17 mouse cellular contexts compared by ENCODE assay signal in genomic region chr5:63964576-63964975, GRCm38 (mm10). TPM values are rescaled to one million over a fixed set of nuclear protein-coding genes. Genes with fewer than 3 reads are reported as not detected.
DNase-seq lines count a peak whose midpoint lies in the region; ATAC-seq and TF ChIP-seq lines count a peak whose summit lies in the region.
"Had no signal": no experiment of that assay in that cellular context is flagged by ENCODE, and none has a peak within 500 bp of the region (broad histone marks: within the 10 kb centered on the region; RNA-seq: fewer than 3 reads in every experiment).

No protein-coding gene starts in this region.

- H3K4me1 ChIP-seq in liver, adult 2 months (ENCODE audit: control insufficient read depth, insufficient read depth, low read length): peaks cover 24% of the 10 kb centered on the region
- peaks cover 11% of the 10 kb centered on the region for H3K4me1 ChIP-seq in midbrain, embryonic 15.5 days

- H3K4me3 ChIP-seq in liver, adult 2 months (ENCODE audit: insufficient read depth, low read depth, low read length): no peak overlapping the region
- no peak overlapping the region for H3K4me3 ChIP-seq in midbrain, embryonic 15.5 days
- H3K4me3 ChIP-seq: forebrain, embryonic 13.5 days; hindbrain, embryonic 12.5 days; myocyte had no signal

- no peaks in the 10 kb centered on the region; the same call in 1 of the 2 replicates for H3K36me3 ChIP-seq in liver, adult 2 months (ENCODE audit: control insufficient read depth, insufficient read depth, low read length)
- H3K36me3 ChIP-seq in midbrain, embryonic 15.5 days (replicated peaks): no peaks in the 10 kb centered on the region
- H3K36me3 ChIP-seq: hindbrain, embryonic 12.5 days had no signal

- H3K79me2 ChIP-seq in liver, adult 2 months (ENCODE audit: control insufficient read depth, insufficient read depth, low read length): peaks cover 22% of the 10 kb centered on the region; the same call in 1 of the 2 replicates

- no peak for TF ChIP-seq POLR2A in liver, adult 2 months (IDR thresholded peaks at IDR 0.05; ENCODE audit: extremely low read depth, insufficient read depth, low read length)

- H3K4me2 ChIP-seq in midbrain, embryonic 15.5 days: no peak overlapping the region
- H3K4me2 ChIP-seq: forebrain, embryonic 13.5 days; hindbrain, embryonic 12.5 days had no signal

- no peak for ATAC-seq in midbrain, embryonic 15.5 days (replicated peaks)
- ATAC-seq: forebrain, embryonic 13.5 days; midbrain, embryonic 16.5 days had no signal

- no peaks in the 10 kb centered on the region for H3K27me3 ChIP-seq in liver, adult 2 months (ENCODE audit: control insufficient read depth, insufficient read depth, low read length)
- H3K27me3 ChIP-seq in midbrain, embryonic 15.5 days (replicated peaks): no peaks in the 10 kb centered on the region
- H3K27me3 ChIP-seq: forebrain, embryonic 13.5 days had no signal

- 17% methylated on average over 8 of the region's 8 CpGs for WGBS in liver, adult 2 months
- 68% methylated on average over 8 of the region's 8 CpGs for WGBS in midbrain, embryonic 15.5 days

- H3K27ac ChIP-seq in liver, adult 2 months (replicated peaks; ENCODE audit: insufficient read depth, low read depth, low read length): peak overlapping the region; percentile 51
- H3K27ac ChIP-seq in midbrain, embryonic 15.5 days: no peak overlapping the region
- H3K27ac ChIP-seq: forebrain, embryonic 13.5 days; hindbrain, embryonic 12.5 days had no signal

- no peaks in the 10 kb centered on the region for H3K9me3 ChIP-seq in midbrain, embryonic 15.5 days
- H3K9me3 ChIP-seq: forebrain, embryonic 13.5 days; hindbrain, embryonic 12.5 days had no signal

- peak; percentile 27 for DNase-seq in kidney, adult 18-20 months
- no peak for DNase-seq in kidney, adult 8-10 months
- peak; percentile 75 for DNase-seq in liver, adult 2 months (ENCODE audit: extremely low read depth, low read depth, low spot score)
- DNase-seq in liver (no peak), ZHBTc4 (ENCODE audit: low read depth, low spot score) (peak; percentile 42)
- peak; percentile 78 for DNase-seq in yolk sac, embryonic 10.5 days (ENCODE audit: low spot score)
- DNase-seq: adrenal gland, postnatal 14 days; cerebellum, adult 9-10 months; gastrocnemius, postnatal 36 days; layer of hippocampus, adult 9-11 months; lung, postnatal 4 days; thymus, postnatal 36 days had no signal

- TF ChIP-seq CTCF in liver, adult 2 months (IDR thresholded peaks at IDR 0.05; ENCODE audit: low read depth, low read length): no peak

- H3K9ac ChIP-seq in liver, adult 2 months (ENCODE audit: low read depth, low read length): no peak overlapping the region
- H3K9ac ChIP-seq in midbrain, embryonic 15.5 days: no peak overlapping the region
- H3K9ac ChIP-seq: forebrain, embryonic 13.5 days; hindbrain, embryonic 12.5 days had no signal

RNA-seq across cellular contexts. Expression of gene Rell1, which starts 4.1 kb away (rescaled TPM):
- total RNA-seq in liver, adult 2 months (2014; rRNA removed): 8.4 and 10.3 TPM in 2 replicates
- 4.6 and 5.7 TPM in 2 replicates for polyA plus RNA-seq in liver, adult 2 months (2012; rRNA removed)
- polyA plus RNA-seq in midbrain, embryonic 15.5 days (2015; fragmentation: Nextera tagmentation; extraction: Ambion mirVana): 8.9 and 9.0 TPM in 2 replicates

Comparison
In these comparisons a context has a peak if more than half of its experiments do, and no peak if none do; other contexts are left out.
1. DNase-seq: peak in kidney, adult 18-20 months (single experiment), liver, adult 2 months (single experiment), ZHBTc4 (single experiment) and yolk sac, embryonic 10.5 days (single experiment); none in kidney, adult 8-10 months (0 of 2) and liver (single experiment).